Mouse (Mus musculus) heart, embryonic 12.5 days (tissue): Measurements from ENCODE around the gene Cpsf4. TPM values are rescaled to one million over a fixed set of nuclear protein-coding genes. Genes with fewer than 3 reads are reported as not detected.

Experiments
- ATAC-seq: fragments of 200-750 bp; cut with Nextera tagmentation; 2 replicates; pipeline ENCODE4 v1.8.0; 2017; ENCODE audit warnings: moderate TSS enrichment, moderate library complexity; ENCODE audit not compliant: insufficient number of reproducible peaks, low FRiP score
- H3K27ac ChIP-seq: fragments of 300-500 bp; sonication (generic); 2 replicates; pipeline ENCODE4 v1.5.1; 2016; ENCODE audit warnings: mild to moderate bottlenecking, moderate library complexity; ENCODE audit not compliant: poor library complexity, severe bottlenecking
- H3K27me3 ChIP-seq: fragments of 300-500 bp; sonication (generic); replicated peaks from 2 replicates; pipeline ENCODE4 v1.6.1; 2016; ENCODE audit warnings: mild to moderate bottlenecking, moderate library complexity
- H3K36me3 ChIP-seq: fragments of 300-500 bp; sonication (generic); 2 replicates; pipeline ENCODE4 v1.6.1; 2016; ENCODE audit warnings: mild to moderate bottlenecking, moderate library complexity
- H3K4me1 ChIP-seq: fragments of 300-500 bp; sonication (generic); replicated peaks from 2 replicates; pipeline ENCODE4 v1.6.1; 2016; ENCODE audit warnings: mild to moderate bottlenecking
- H3K4me2 ChIP-seq: fragments of 300-500 bp; sonication (generic); 2 replicates; pipeline ENCODE4 v1.6.1; 2016; ENCODE audit warnings: mild to moderate bottlenecking, moderate library complexity
- H3K4me3 ChIP-seq: fragments of 300-500 bp; sonication (generic); 2 replicates; pipeline ENCODE4 v1.5.1; 2016; ENCODE audit warnings: mild to moderate bottlenecking
- H3K9ac ChIP-seq: fragments of 300-500 bp; sonication (generic); 2 replicates; pipeline ENCODE4 v1.6.1; 2016; ENCODE audit warnings: mild to moderate bottlenecking, moderate library complexity
- H3K9me3 ChIP-seq: fragments of 300-500 bp; sonication (generic); replicated peaks from 2 replicates; pipeline ENCODE4 v1.6.1; 2016; ENCODE audit warnings: mild to moderate bottlenecking, moderate library complexity
- WGBS: fragments of 180-500 bp; shearing (Covaris S2); methylation state at CpG from one replicate; pipeline ENCODE4 v1.1.7; 2016; 5-methylcytosine and 5-hydroxymethylcytosine counted together
- polyA plus RNA-seq: library from polyadenylated mRNA; unstranded; fragments of >200 nt; fragmentation: Nextera tagmentation; extraction: Ambion mirVana; gene quantifications from 2 replicates; pipeline ENCODE4 v1.2.1, GENCODE M21; 2016

Cpsf4 gene
- polyA plus RNA-seq, 1 experiment from 2014 or later = 31.9 TPM

DNA sequence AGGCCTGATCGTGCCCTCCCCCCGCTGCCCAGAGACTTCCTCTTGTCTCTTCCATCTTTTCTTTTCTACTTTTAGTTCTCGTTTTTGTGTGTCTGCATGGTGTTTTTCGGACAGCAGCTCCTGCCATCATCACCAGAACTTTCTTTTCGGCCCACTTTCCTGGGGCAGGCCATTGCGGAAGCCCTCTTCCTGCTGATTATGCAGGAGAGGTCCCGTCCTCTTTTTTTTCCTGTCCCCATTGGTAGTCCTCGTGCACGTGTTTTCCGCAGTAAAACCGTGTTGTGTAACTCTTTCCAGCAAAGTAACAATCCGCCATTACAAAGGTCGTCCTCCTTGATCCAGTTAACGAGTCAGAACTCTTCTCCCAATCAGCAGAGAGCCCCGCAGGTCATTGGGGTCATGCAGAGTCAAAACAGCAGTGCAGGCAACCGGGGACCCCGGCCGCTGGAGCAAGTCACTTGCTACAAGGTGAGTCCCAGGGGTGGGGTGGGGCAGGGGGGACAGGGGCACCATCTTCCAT lies 11.5 kb downstream of the Cpsf4 start:
- H3K9ac ChIP-seq = no peak overlapping the region
- no peak overlapping the region for H3K27ac ChIP-seq
- H3K36me3 ChIP-seq = peaks cover 100% of the 10 kb centered on the region
- no peak overlapping the region for H3K4me2 ChIP-seq
- H3K9me3 ChIP-seq = no peaks in the 10 kb centered on the region
- no peak for ATAC-seq
- 0 out of 2 replicates have a peak, but pooled peaks cover 3% of the 10 kb centered on the region for H3K4me1 ChIP-seq
- H3K27me3 ChIP-seq = no peaks in the 10 kb centered on the region
- H3K4me3 ChIP-seq = no peak overlapping the region
- WGBS = 85% methylated on average over 18 of the region's 18 CpGs

DNA sequence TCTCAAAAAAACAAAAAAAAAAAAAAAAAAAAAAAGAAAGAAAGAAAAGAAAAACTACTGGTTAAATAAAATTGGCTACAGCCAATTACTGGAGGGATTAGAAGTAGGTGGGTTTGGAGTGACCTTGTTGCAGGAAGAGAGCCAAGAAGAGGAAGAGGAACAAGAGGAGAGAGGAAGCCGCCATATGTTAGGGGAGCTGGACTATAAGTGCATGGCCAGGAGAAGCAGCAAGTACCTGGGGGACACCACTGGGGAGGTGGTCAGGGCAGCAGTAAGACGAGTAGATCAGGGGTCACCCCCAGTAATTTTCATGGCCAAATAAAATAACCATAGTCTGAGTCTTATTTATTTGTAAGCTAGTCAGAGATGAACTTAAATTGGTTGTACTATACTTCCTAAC lies 18.2 kb downstream of the Cpsf4 start:
- Histone ChIP-seq H3K27me3 (no peaks in the 10 kb centered on the region), H3K9me3 (no peaks in the 10 kb centered on the region), H3K4me1 (peaks cover 17% of the 10 kb centered on the region), H3K36me3 (peaks cover 86% of the 10 kb centered on the region), H3K4me2 (no peak overlapping the region), H3K9ac (no peak overlapping the region), H3K4me3 (no peak overlapping the region), H3K27ac (no peak overlapping the region)
- WGBS = 91% methylated on average over 2 of the region's 2 CpGs
- no peak for ATAC-seq

DNA sequence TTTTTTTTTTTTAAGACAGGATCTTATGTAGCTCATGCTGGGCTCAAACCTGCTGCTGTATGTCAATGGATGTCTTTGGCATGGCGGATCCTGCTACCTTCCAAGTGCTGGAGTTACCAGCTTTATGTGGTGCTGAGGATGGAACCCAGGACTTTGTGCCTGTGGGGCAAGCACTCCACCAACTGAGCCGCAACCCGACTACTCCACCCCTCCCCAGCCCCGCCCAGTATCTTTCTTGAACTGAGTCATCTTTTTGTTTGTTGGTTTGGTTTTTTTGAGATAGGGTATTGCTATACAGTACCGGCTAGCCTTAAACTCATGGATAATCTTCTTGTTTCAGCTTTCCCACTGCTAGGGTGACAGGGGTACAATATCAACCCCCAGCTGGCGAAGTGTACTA lies 22.4 kb downstream of the Cpsf4 start:
- H3K4me2 ChIP-seq = peak overlapping the region; percentile 90
- H3K4me3 ChIP-seq = peak overlapping the region; percentile 85; the same call in 1 of the 2 replicates
- peaks cover 19% of the 10 kb centered on the region for H3K4me1 ChIP-seq
- H3K9ac ChIP-seq = peak overlapping the region; percentile 88
- no peaks in the 10 kb centered on the region for H3K27me3 ChIP-seq
- no peak overlapping the region for H3K27ac ChIP-seq
- ATAC-seq = peak; percentile 66
- H3K36me3 ChIP-seq = peaks cover 53% of the 10 kb centered on the region
- no peaks in the 10 kb centered on the region for H3K9me3 ChIP-seq
- WGBS = 87% methylated on average over 6 of the region's 6 CpGs

DNA sequence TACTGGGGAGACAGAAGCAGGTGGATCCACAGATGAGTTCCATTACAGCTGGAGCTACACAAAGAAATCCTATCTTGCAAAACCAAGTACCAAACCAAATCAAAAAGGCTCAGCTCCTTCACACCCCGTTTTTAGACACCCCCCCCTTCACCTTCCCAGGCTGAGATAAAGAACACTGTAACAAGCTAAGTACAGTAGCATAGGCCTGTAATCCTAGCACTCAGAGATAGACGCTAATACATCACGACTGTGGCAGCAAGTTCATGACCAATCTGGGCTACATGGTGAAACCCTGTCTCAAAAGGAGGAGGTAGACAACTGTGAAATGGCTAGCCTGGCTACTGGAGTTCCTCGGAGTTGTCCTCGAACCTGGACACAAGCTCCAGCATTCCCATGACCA lies 23.4 kb downstream of the Cpsf4 start:
- Histone ChIP-seq H3K9me3 (no peaks in the 10 kb centered on the region), H3K27me3 (no peaks in the 10 kb centered on the region), H3K4me3 (peak overlapping the region; percentile 85), H3K9ac (peak overlapping the region; percentile 88), H3K4me2 (peak overlapping the region; percentile 90), H3K36me3 (peaks cover 54% of the 10 kb centered on the region), H3K4me1 (peaks cover 19% of the 10 kb centered on the region), H3K27ac (peak overlapping the region; percentile 95)
- WGBS = 22% methylated on average over 5 of the region's 5 CpGs
- peak; percentile 13; the same call in 1 of the 2 replicates for ATAC-seq

DNA sequence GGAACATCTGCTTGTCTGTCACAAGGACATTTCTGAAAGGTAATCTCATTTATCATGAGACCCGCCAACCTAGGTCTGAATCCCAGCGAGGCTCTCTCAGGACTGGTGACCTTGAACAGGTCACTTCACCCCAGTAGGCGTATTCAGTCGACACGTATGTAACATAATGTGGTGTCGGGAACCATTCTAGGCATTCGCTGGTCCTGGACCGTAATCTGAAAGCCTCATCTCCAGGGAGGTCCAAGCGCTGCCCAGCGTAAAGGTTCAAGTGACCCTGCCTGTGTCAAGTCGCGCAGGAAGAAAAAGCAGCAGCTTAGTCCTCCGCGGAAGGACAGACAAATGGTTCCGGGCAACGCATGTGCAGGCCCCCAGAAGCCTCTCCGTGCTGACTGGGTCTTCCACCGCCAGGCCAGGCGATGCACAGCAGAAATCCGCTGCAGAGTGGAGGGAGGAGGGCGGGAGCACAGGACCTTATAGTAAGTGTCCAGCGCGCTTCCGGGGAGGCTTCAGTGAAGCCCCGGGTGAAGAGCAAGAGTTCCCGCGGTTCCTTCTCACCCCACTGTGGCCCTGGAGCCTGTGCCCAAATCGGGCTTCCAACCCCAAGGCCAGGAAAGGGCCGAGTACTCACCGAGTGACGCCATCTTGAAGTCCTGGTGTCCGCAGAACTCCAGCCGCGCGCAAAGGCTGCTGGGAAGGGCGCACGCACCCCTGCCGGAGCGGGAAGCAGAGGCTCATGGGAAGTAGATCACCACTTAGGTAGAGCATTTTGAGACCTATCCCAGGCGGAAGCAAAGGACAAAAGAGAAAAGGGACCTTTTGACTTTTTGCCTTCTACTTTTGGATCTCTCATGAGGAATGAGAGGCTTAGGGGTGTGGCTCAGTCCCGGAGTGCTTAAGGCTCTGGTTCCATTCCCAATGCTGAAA lies 24.1 kb downstream of the Cpsf4 start:
- Histone ChIP-seq H3K36me3 (peaks cover 54% of the 10 kb centered on the region), H3K4me3 (peak overlapping the region; percentile 85), H3K9me3 (no peaks in the 10 kb centered on the region), H3K27ac (peak overlapping the region; percentile 95), H3K4me1 (peaks cover 19% of the 10 kb centered on the region), H3K4me2 (peak overlapping the region; percentile 90), H3K27me3 (no peaks in the 10 kb centered on the region), H3K9ac (peak overlapping the region; percentile 88)
- under 1% methylated on average over 41 of the region's 41 CpGs for WGBS
- peak; percentile 92 for ATAC-seq

DNA sequence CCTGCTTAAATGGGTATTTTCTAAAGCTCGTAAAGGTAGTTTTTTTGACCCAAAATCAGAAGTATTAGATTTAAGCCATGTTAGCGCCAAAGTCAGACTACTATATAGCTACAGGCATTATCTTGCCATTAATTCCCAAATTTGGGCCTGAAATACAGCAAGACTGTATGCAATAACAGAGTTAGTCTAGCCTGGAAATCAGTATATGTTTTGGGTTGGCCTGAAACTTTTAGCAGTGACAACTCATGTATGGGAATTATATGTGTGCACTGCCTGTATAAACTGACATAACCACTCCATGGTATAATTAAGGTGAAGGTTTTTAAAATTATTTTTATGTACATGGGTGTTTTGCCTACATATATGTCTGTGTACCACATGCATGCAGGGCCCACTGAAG lies 24.9 kb downstream of the Cpsf4 start, which contains the start of gene Atp5j2:
Gene Atp5j2 (minus strand): TSS at position 101 of the 400 bp plus-strand sequence.
- Histone ChIP-seq H3K9me3 (no peaks in the 10 kb centered on the region), H3K27ac (peak within 1 kb of the TSS; percentile 95), H3K36me3 (peaks cover 52% of the 10 kb centered on the region), H3K9ac (peak within 1 kb of the TSS; percentile 88), H3K27me3 (no peaks in the 10 kb centered on the region), H3K4me1 (peaks cover 19% of the 10 kb centered on the region), H3K4me3 (peak within 1 kb of the TSS; percentile 85), H3K4me2 (peak within 1 kb of the TSS; percentile 90)
- ATAC-seq = no peak
- 87% methylated on average over 2 of the region's 2 CpGs for WGBS

DNA sequence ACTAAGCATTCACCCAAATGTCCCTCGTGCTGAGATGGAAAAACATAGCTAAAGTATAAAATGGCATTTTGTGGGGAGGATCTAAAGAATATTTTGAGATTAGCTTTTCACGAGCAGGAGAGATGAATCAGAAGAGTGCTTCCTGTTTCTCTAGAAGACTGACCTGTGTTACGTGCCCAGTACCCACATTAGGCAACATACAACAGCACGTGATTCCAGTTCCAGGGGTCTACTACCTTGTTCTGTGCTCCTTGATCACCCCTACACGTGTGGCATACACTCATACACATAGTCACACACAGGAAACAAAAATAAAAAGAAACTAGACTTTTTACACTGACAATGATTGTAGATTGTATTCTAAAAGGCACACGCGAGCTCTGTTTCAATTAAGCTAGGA lies 33.4 kb downstream of the Cpsf4 start:
- no peak for ATAC-seq
- 69% methylated on average over 7 of the region's 7 CpGs for WGBS
- no peak overlapping the region for H3K4me3 ChIP-seq
- H3K9ac ChIP-seq = no peak overlapping the region
- H3K4me2 ChIP-seq = peak overlapping the region; percentile 33; the same call in 1 of the 2 replicates
- peaks cover 14% of the 10 kb centered on the region for H3K4me1 ChIP-seq
- H3K36me3 ChIP-seq = peaks cover 14% of the 10 kb centered on the region
- H3K27ac ChIP-seq = no peak overlapping the region
- no peaks in the 10 kb centered on the region for H3K9me3 ChIP-seq
- H3K27me3 ChIP-seq = no peaks in the 10 kb centered on the region

DNA sequence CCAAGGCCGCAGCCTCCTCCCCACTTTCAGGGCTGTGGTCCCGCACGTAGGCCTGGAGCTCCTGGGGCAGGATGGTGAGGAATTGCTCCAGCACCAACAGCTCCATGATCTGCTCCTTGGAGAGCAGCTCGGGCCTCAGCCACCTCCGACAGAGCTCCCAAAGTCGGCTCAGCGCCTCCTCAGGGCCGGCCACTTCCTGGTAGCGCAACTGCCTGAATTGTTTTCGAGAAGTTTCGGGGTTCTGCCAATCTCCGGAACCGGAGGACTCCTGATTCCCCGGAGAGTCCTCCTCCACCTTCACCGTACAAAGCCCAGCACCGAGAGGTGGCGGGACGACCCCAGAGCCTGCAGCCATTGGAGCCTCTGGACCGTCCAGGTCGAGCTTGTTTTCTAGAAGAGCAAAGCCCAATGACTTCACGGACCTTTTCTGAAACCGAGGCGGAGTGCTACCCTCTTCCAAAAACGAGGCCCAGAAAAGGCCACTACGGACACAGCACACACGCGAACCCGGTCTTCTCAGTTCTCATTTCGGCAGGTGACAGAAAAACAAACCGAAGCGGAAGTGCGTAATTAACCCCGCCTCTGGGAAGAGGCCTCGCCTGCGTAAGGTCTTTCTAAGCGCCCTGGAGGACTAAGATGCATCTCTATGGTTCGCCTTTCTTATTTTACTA lies 34.4 kb downstream of the Cpsf4 start, which contains the start of gene Zkscan14:
Gene Zkscan14 (minus strand): TSS at position 548 of the 671 bp plus-strand sequence.
- Histone ChIP-seq H3K4me1 (peaks cover 21% of the 10 kb centered on the region), H3K27ac (peak within 1 kb of the TSS; percentile 55), H3K4me3 (peak within 1 kb of the TSS; percentile 97), H3K36me3 (peaks cover 3% of the 10 kb centered on the region), H3K9me3 (no peaks in the 10 kb centered on the region), H3K9ac (peak within 1 kb of the TSS; percentile 94), H3K27me3 (no peaks in the 10 kb centered on the region), H3K4me2 (peak within 1 kb of the TSS; percentile 98)
- 2% methylated on average over 37 of the region's 37 CpGs for WGBS
- peak; percentile 43 for ATAC-seq

DNA sequence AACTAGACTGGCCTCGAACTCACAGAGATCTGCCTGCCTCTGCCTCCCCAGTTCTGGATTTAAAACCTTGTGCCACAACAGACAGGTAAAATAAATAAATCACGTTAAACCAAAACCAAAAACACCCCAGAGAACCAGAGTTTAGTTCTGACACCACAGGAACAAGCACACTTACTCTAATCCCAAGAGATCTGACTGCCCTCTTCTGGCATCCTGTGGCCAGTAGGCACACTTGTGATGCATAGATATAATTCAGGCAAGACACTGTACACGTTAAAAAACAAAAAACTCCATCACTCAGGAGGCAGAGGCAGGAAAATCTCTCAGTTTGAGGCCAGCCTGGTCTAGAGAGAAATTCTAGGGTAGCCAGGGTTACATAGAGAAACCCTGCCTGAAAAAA lies 35.4 kb downstream of the Cpsf4 start:
- H3K9me3 ChIP-seq = no peaks in the 10 kb centered on the region
- H3K4me2 ChIP-seq = no peak overlapping the region
- H3K27me3 ChIP-seq = no peaks in the 10 kb centered on the region
- H3K9ac ChIP-seq = no peak overlapping the region
- peaks cover 21% of the 10 kb centered on the region for H3K4me1 ChIP-seq
- no peak overlapping the region for H3K27ac ChIP-seq
- H3K36me3 ChIP-seq = peaks cover 6% of the 10 kb centered on the region
- ATAC-seq = no peak
- WGBS = 50% methylated on average over 3 of the region's 3 CpGs
- H3K4me3 ChIP-seq = no peak overlapping the region

DNA sequence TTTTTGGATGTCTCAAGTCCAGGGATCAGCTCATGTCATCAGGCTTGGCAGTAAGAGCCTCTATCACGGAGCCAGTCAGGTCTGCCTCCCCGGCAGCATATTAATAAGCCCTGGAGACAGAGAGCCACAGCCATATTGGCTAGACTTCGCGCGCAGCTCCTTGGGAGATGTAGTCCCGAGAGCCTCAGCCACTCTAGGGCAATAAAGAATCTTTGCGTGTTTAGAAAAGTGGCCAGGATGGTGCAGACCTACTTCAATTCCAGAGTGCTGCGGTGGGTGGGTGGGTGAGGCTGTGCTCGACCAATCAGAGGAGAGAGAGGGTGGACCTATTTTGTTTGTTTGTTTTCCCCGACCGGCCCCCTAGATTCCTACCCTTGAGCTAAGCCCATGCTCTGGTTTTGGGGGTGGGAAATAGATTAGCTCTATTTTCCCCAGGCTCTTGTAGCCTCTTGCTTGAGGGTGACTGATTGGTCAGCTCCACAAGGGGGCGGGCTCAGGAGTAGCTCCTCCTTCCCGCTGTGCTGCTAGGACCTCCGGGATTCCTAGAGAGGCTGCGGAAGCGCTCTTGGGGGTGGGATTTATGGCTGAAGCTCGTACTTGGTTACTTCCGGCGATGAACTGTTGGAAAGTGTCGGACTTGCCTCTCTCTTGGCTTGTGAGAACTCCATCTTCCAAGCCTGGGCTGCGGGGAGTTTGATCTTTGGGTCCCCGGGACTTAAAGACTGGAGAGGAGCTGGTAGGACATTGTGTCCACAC lies 37.1 kb downstream of the Cpsf4 start, which contains the start of gene Zkscan5:
Gene Zkscan5 (plus strand): TSS at position 627 of the 756 bp plus-strand sequence.
- under 1% methylated on average over 22 of the region's 22 CpGs for WGBS
- ATAC-seq = peak; percentile 96
- Histone ChIP-seq H3K27me3 (no peaks in the 10 kb centered on the region), H3K4me1 (peaks cover 21% of the 10 kb centered on the region), H3K36me3 (peaks cover 16% of the 10 kb centered on the region), H3K4me3 (peak within 1 kb of the TSS; percentile 58), H3K9ac (peak within 1 kb of the TSS; percentile 65), H3K4me2 (peak within 1 kb of the TSS; percentile 72), H3K9me3 (peaks cover 3% of the 10 kb centered on the region; the same call in 1 of the 2 replicates), H3K27ac (peak within 1 kb of the TSS; percentile 85)
